Comparison of ENCODE assay signal across 9 mouse cellular contexts in the genomic region with DNA sequence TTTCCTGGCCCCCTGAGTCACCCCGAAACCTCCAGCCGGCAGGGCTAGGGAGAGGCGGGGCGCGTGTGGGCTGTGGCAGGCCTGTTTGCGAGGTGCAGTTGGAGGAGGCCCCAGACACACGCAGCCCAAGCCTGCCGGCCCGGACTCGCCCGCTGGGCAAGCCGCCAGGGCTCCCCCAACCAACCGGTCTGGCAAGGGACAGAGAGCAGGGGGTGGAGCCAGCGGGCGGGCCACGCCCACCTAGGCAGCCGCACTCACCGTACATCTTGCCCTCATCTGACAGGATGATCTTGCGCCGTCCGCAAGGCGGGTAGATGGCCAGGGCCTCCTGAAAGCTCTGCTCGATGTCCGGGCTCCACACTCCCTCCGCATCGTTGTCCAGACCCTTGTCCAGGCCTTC. TPM values are rescaled to one million over a fixed set of nuclear protein-coding genes. Genes with fewer than 3 reads are reported as not detected.
DNase-seq lines count a peak whose midpoint lies in the region; ATAC-seq lines count a peak whose summit lies in the region.
"Had no signal": no experiment of that assay in that cellular context is flagged by ENCODE, and none has a peak within 500 bp of the region (broad histone marks: within the 10 kb centered on the region; RNA-seq: fewer than 3 reads in every experiment).

No protein-coding gene starts in this region.

- peak overlapping the region; percentile 49 for H3K9ac ChIP-seq in hindbrain, embryonic 14.5 days

- peak overlapping the region; percentile 11 for H3K4me3 ChIP-seq in hindbrain, embryonic 14.5 days (replicated peaks; ENCODE audit: low read length)
- peak overlapping the region; percentile 50 for H3K4me3 ChIP-seq in megakaryocyte, embryonic 14.5 days (replicated peaks)

- no peak overlapping the region for H3K27ac ChIP-seq in hindbrain, embryonic 14.5 days
- H3K27ac ChIP-seq: macrophage had no signal

- DNase-seq in ZHBTc4 (ENCODE audit: low read depth, low spot score) = peak; percentile 74
- peak; percentile 87 for DNase-seq in embryo, embryonic 10 days (ENCODE audit: low spot score)
- peak; percentile 50 to 80 for DNase-seq in gastrocnemius, adult 8-10 months (ENCODE audit: low spot score in 2 of 2)
- DNase-seq in hindbrain, embryonic 14.5 days (ENCODE audit: low spot score) = peak; percentile 69
- peak; percentile 63 to 72 for DNase-seq in layer of hippocampus, postnatal 36 days
- peak; percentile 62 for DNase-seq in right cerebral cortex, postnatal 25 days
- no peak for DNase-seq in T-cell, adult 2 months (ENCODE audit: low spot score)

- no peaks in the 10 kb centered on the region for H3K9me3 ChIP-seq in hindbrain, embryonic 14.5 days (ENCODE audit: control insufficient read depth, low read length)
- no peaks in the 10 kb centered on the region for H3K9me3 ChIP-seq in megakaryocyte, embryonic 14.5 days

- WGBS in hindbrain, embryonic 14.5 days = 6% methylated on average over 26 of the region's 26 CpGs

- no peaks in the 10 kb centered on the region for H3K36me3 ChIP-seq in hindbrain, embryonic 14.5 days (replicated peaks; ENCODE audit: control insufficient read depth, insufficient read depth)
- H3K36me3 ChIP-seq in megakaryocyte, embryonic 14.5 days (replicated peaks; ENCODE audit: low read length) = no peaks in the 10 kb centered on the region

- peak; percentile 76 for ATAC-seq in hindbrain, embryonic 14.5 days (ENCODE audit: low FRiP score)

- H3K4me2 ChIP-seq in hindbrain, embryonic 14.5 days (replicated peaks) = peak overlapping the region; percentile 52

- peaks cover 15% of the 10 kb centered on the region for H3K4me1 ChIP-seq in hindbrain, embryonic 14.5 days (replicated peaks; ENCODE audit: control insufficient read depth, insufficient read depth, low read length)
- peaks cover 48% of the 10 kb centered on the region for H3K4me1 ChIP-seq in megakaryocyte, embryonic 14.5 days

- 0 out of 2 replicates have a peak, but pooled peaks cover 5% of the 10 kb centered on the region for H3K27me3 ChIP-seq in hindbrain, embryonic 14.5 days (ENCODE audit: control insufficient read depth, insufficient read depth, low read length)
- H3K27me3 ChIP-seq in megakaryocyte, embryonic 14.5 days (replicated peaks) = peaks cover 93% of the 10 kb centered on the region

RNA-seq across cellular contexts. Expression of gene Tead3, which starts 9.5 kb away (rescaled TPM):
- total RNA-seq in gastrocnemius, adult 8-10 months (2022) = 1 to 10 TPM; 3.2 to 5.7 (median 4.5) TPM
- polyA plus RNA-seq in hindbrain, embryonic 14.5 days (2014; fragmentation: Nextera tagmentation; extraction: Ambion mirVana) = 1.3 and 1.4 TPM in 2 replicates
- 1 to 10 TPM; 1.7 to 3.7 TPM for total RNA-seq in layer of hippocampus, postnatal 36 days (2021)
- 0.26 TPM in 1 of 2 replicates, not detected in the other for polyA plus RNA-seq in megakaryocyte, embryonic 14.5 days (2012; ENCODE audit: insufficient read depth, low replicate concordance)
- polyA plus RNA-seq: macrophage had no signal

RNA-seq across cellular contexts. Expression of gene Rpl10a, which starts 12.8 kb away (rescaled TPM):
- 100 to 1,000 TPM; 377 to 515 (median 422) TPM for total RNA-seq in gastrocnemius, adult 8-10 months (2022)
- 370 and 441 TPM in 2 replicates for polyA plus RNA-seq in hindbrain, embryonic 14.5 days (2014; fragmentation: Nextera tagmentation; extraction: Ambion mirVana)
- 100 to 1,000 TPM; 342 TPM for total RNA-seq in layer of hippocampus, postnatal 36 days (2021)
- 4,291 and 7,093 TPM in 2 replicates for polyA plus RNA-seq in megakaryocyte, embryonic 14.5 days (2012; ENCODE audit: insufficient read depth, low replicate concordance)

RNA-seq across cellular contexts. Expression of gene Tulp1, which starts 23.9 kb away (rescaled TPM):
- total RNA-seq in gastrocnemius, adult 8-10 months (2022) = not detected
- 1.2 and 1.7 TPM in 2 replicates for polyA plus RNA-seq in hindbrain, embryonic 14.5 days (2014; fragmentation: Nextera tagmentation; extraction: Ambion mirVana)
- not detected for total RNA-seq in layer of hippocampus, postnatal 36 days (2021)
- polyA plus RNA-seq in megakaryocyte, embryonic 14.5 days (2012; ENCODE audit: insufficient read depth, low replicate concordance) = 2.7 TPM in 1 of 2 replicates, not detected in the other
- polyA plus RNA-seq: macrophage had no signal

RNA-seq across cellular contexts. Expression of gene Fance, which starts 27.8 kb away (rescaled TPM):
- 10 to 100 TPM in 1 of 4 experiments, 1 to 10 TPM in 3; 9.0 to 14.3 (median 9.3) TPM for total RNA-seq in gastrocnemius, adult 8-10 months (2022)
- polyA plus RNA-seq in hindbrain, embryonic 14.5 days (2014; fragmentation: Nextera tagmentation; extraction: Ambion mirVana) = 22.0 and 22.6 TPM in 2 replicates
- total RNA-seq in layer of hippocampus, postnatal 36 days (2021) = 10 to 100 TPM; 25.2 to 27.9 TPM
- 33.1 and 40.3 TPM in 2 replicates for polyA plus RNA-seq in megakaryocyte, embryonic 14.5 days (2012; ENCODE audit: insufficient read depth, low replicate concordance)
